Comparison of ENCODE assay signal across 21 mouse cellular contexts in the genomic region with DNA sequence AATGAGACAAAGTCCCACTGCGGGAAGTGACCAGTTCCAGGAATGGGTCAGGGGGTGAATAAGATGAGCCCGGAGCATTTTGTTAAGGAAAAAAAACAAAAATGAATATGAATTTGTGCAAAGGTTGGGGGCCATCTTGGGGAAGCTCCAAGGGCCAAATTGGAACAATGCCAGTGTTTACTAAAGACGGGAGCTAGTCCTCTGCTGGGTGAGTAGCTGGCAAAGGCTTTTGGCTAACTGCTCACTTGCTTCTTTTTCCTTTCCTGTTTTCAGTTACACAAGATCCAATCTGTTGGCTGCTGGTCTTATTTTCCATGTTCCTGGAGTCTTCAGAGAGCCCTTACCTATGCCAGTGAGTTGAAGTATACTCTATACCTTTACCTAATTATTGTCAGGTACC.
"Had no signal": no experiment of that assay in that cellular context is flagged by ENCODE, and none has a peak within 500 bp of the region (broad histone marks: within the 10 kb centered on the region; RNA-seq: fewer than 3 reads in every experiment).

No protein-coding gene starts in this region.

- H3K4me1 ChIP-seq: intestine, embryonic 15.5 days; megakaryocyte, embryonic 14.5 days; midbrain, embryonic 10.5 days; midbrain, embryonic 13.5 days; neural tube, embryonic 13.5 days; stomach, embryonic 15.5 days had no signal

- ATAC-seq: intestine, embryonic 15.5 days; midbrain, embryonic 13.5 days; midbrain, embryonic 16.5 days had no signal

- DNase-seq: kidney, adult 11 months; kidney, postnatal 25 days; layer of hippocampus, postnatal 36 days; retina, postnatal 1 day; right cerebral cortex, postnatal 25 days; spleen, adult 18-20 months; thymus, postnatal 25 days had no signal

- H3K9me3 ChIP-seq: intestine, embryonic 15.5 days; lung, embryonic 15.5 days; midbrain, embryonic 10.5 days; midbrain, embryonic 13.5 days; neural tube, embryonic 13.5 days; stomach, embryonic 15.5 days had no signal

- H3K27me3 ChIP-seq: intestine, embryonic 15.5 days; lung, embryonic 15.5 days; midbrain, embryonic 13.5 days; neural tube, embryonic 13.5 days; stomach, embryonic 15.5 days had no signal

- H3K27ac ChIP-seq: intestine, embryonic 15.5 days; kidney, postnatal 0 days; layer of hippocampus, adult 2 months; left cerebral cortex, adult 2 months; liver, embryonic 14.5 days; lung, embryonic 15.5 days; midbrain, embryonic 10.5 days; midbrain, embryonic 13.5 days; neural tube, embryonic 13.5 days; stomach, embryonic 15.5 days had no signal

- H3K36me3 ChIP-seq: intestine, embryonic 15.5 days; lung, embryonic 15.5 days; midbrain, embryonic 10.5 days; midbrain, embryonic 13.5 days; neural tube, embryonic 13.5 days; stomach, embryonic 15.5 days had no signal

- H3K9ac ChIP-seq: intestine, embryonic 15.5 days; liver, embryonic 14.5 days; lung, embryonic 15.5 days; midbrain, embryonic 13.5 days; neural tube, embryonic 13.5 days; stomach, embryonic 15.5 days had no signal

- H3K4me3 ChIP-seq: intestine, embryonic 15.5 days; layer of hippocampus, adult 2 months; left cerebral cortex, adult 2 months; lung, embryonic 15.5 days; megakaryocyte, embryonic 14.5 days; midbrain, embryonic 10.5 days; midbrain, embryonic 13.5 days; myocyte; neural tube, embryonic 13.5 days; stomach, embryonic 15.5 days had no signal

- H3K4me2 ChIP-seq: intestine, embryonic 15.5 days; liver, embryonic 11.5 days; lung, embryonic 15.5 days; midbrain, embryonic 13.5 days; neural tube, embryonic 13.5 days; stomach, embryonic 15.5 days had no signal
